ENCODE assay signal across 9 mouse cellular contexts in genomic region chr19:6552302-6553028, GRCm38 (mm10). TPM values are rescaled to one million over a fixed set of nuclear protein-coding genes. Genes with fewer than 3 reads are reported as not detected.
DNase-seq lines count a peak whose midpoint lies in the region; ATAC-seq and TF ChIP-seq lines count a peak whose summit lies in the region.
"Had no signal": no experiment of that assay in that cellular context is flagged by ENCODE, and none has a peak within 500 bp of the region (broad histone marks: within the 10 kb centered on the region; RNA-seq: fewer than 3 reads in every experiment).

No protein-coding gene starts in this region.

- 0 out of 2 replicates have a peak, but pooled peaks have one; percentile 39 for ATAC-seq in hindbrain, embryonic 15.5 days (ENCODE audit: low FRiP score, low read depth)
- ATAC-seq in hindbrain, embryonic 14.5 days (ENCODE audit: low FRiP score), result no peak
- 0 out of 2 replicates have a peak, but pooled peaks have one; percentile 12 for ATAC-seq in embryonic facial prominence, embryonic 14.5 days (ENCODE audit: low read depth)

- peaks cover 21% of the 10 kb centered on the region for H3K4me1 ChIP-seq in hindbrain, embryonic 15.5 days (replicated peaks)
- no peaks in the 10 kb centered on the region; the same call in 1 of the 2 replicates for H3K4me1 ChIP-seq in hindbrain, embryonic 14.5 days (replicated peaks; ENCODE audit: control insufficient read depth, insufficient read depth, low read length)
- H3K4me1 ChIP-seq in CH12.LX (ENCODE audit: control insufficient read depth in 1 of 2, insufficient read depth in 2 of 2), result peaks cover 8 to 56% of the 10 kb centered on the region in 2 experiments
- H3K4me1 ChIP-seq in embryonic facial prominence, embryonic 14.5 days (ENCODE audit: control insufficient read depth, insufficient read depth, low read length), result no peaks in the 10 kb centered on the region
- H3K4me1 ChIP-seq in olfactory bulb, adult 2 months (ENCODE audit: control insufficient read depth, insufficient read depth, low read length), result peaks cover 23% of the 10 kb centered on the region

- DNase-seq in hindbrain, embryonic 14.5 days (ENCODE audit: low spot score), result no peak
- DNase-seq in CH12.LX (ENCODE audit: extremely low read depth), result peak; percentile 84
- peak; percentile 68 for DNase-seq in adrenal gland, postnatal 25 days
- no peak for DNase-seq in embryonic facial prominence, embryonic 14.5 days (ENCODE audit: low spot score)
- DNase-seq in large intestine, adult 2 months (ENCODE audit: low read depth, low spot score), result peak; percentile 8
- no peak for DNase-seq in c-Kit-positive CD71-positive TER-119-positive erythroid progenitor cells, embryonic 14.5 days (ENCODE audit: low spot score)

- dilution Hi-C loops in CH12.LX (cut with MboI; ENCODE audit: extremely low pct_ligation_motif_present, extremely low pct_unique_long_range_greater_than_20kb, low sequenced_read_pairs), result no loop called here

- no peak overlapping the region for H3K4me2 ChIP-seq in hindbrain, embryonic 15.5 days
- H3K4me2 ChIP-seq in hindbrain, embryonic 14.5 days (replicated peaks), result no peak overlapping the region
- no peak overlapping the region for H3K4me2 ChIP-seq in CH12.LX (ENCODE audit: insufficient read depth, low read depth, poor library complexity, severe bottlenecking)
- no peak overlapping the region for H3K4me2 ChIP-seq in embryonic facial prominence, embryonic 14.5 days (ENCODE audit: low read depth, low read length)
- H3K4me2 ChIP-seq: lung, embryonic 15.5 days had no signal

- no peaks in the 10 kb centered on the region for H3K9me3 ChIP-seq in hindbrain, embryonic 15.5 days
- H3K9me3 ChIP-seq in hindbrain, embryonic 14.5 days (ENCODE audit: control insufficient read depth, low read length), result no peaks in the 10 kb centered on the region
- no peaks in the 10 kb centered on the region for H3K9me3 ChIP-seq in CH12.LX (replicated peaks; ENCODE audit: low read length)
- no peaks in the 10 kb centered on the region for H3K9me3 ChIP-seq in embryonic facial prominence, embryonic 14.5 days (ENCODE audit: control insufficient read depth, low read length)
- H3K9me3 ChIP-seq: lung, embryonic 15.5 days had no signal

- no peak overlapping the region for H3K4me3 ChIP-seq in hindbrain, embryonic 15.5 days
- H3K4me3 ChIP-seq in hindbrain, embryonic 14.5 days (replicated peaks; ENCODE audit: low read length), result no peak overlapping the region
- no peak overlapping the region for H3K4me3 ChIP-seq in CH12.LX (replicated peaks in 1 of 3; ENCODE audit: low read depth in 2 of 3, low read length in 2 of 3, poor library complexity in 1 of 3)
- H3K4me3 ChIP-seq in embryonic facial prominence, embryonic 14.5 days (ENCODE audit: low read depth, low read length), result no peak overlapping the region
- no peak overlapping the region for H3K4me3 ChIP-seq in olfactory bulb, adult 2 months (ENCODE audit: insufficient read depth, low read depth, low read length)
- H3K4me3 ChIP-seq: lung, embryonic 15.5 days had no signal

- no peak for TF ChIP-seq POLR2A in CH12.LX (IDR thresholded peaks at IDR 0.05; ENCODE audit: low read depth, low read length)
- TF ChIP-seq POLR2A in olfactory bulb, adult 2 months (IDR thresholded peaks at IDR 0.05; ENCODE audit: insufficient read depth, low read depth, low read length), result no peak

- TF ChIP-seq CTCF in CH12.LX (conservative IDR thresholded peaks at IDR 0.05 in 1 of 2, IDR thresholded peaks at IDR 0.05 in 1 of 2; ENCODE audit: low read depth in 2 of 2, low read length in 2 of 2), result peak; percentile 74 to 99
- TF ChIP-seq CTCF in olfactory bulb, adult 2 months (IDR thresholded peaks at IDR 0.05; ENCODE audit: insufficient read depth, low read depth, low read length), result peak; percentile 60

- H3K9ac ChIP-seq in hindbrain, embryonic 15.5 days, result no peak overlapping the region
- no peak overlapping the region for H3K9ac ChIP-seq in hindbrain, embryonic 14.5 days
- H3K9ac ChIP-seq in CH12.LX (ENCODE audit: insufficient read depth, low read depth), result no peak overlapping the region
- H3K9ac ChIP-seq in embryonic facial prominence, embryonic 14.5 days (ENCODE audit: low read depth, low read length), result no peak overlapping the region
- H3K9ac ChIP-seq: lung, embryonic 15.5 days had no signal

- in situ Hi-C loops in CH12.LX (cut with MboI; ENCODE audit: low pct_ligation_motif_present, low pct_unique_long_range_greater_than_20kb, low sequenced_read_pairs), result no loop called here

- H3K27ac ChIP-seq in hindbrain, embryonic 15.5 days (replicated peaks), result no peak overlapping the region
- no peak overlapping the region for H3K27ac ChIP-seq in hindbrain, embryonic 14.5 days
- H3K27ac ChIP-seq in CH12.LX (ENCODE audit: insufficient read depth, low read depth), result no peak overlapping the region
- H3K27ac ChIP-seq in embryonic facial prominence, embryonic 14.5 days (replicated peaks; ENCODE audit: low read depth, low read length), result no peak overlapping the region
- H3K27ac ChIP-seq in olfactory bulb, adult 2 months (ENCODE audit: insufficient read depth, low read depth, low read length), result no peak overlapping the region
- H3K27ac ChIP-seq: lung, embryonic 15.5 days had no signal

- 88% methylated on average over 4 of the region's 4 CpGs for WGBS in hindbrain, embryonic 15.5 days
- WGBS in hindbrain, embryonic 14.5 days, result 89% methylated on average over 4 of the region's 4 CpGs
- 72% methylated on average over 4 of the region's 4 CpGs for WGBS in embryonic facial prominence, embryonic 14.5 days
- 72% methylated on average over 3 of the region's 4 CpGs for WGBS in large intestine, adult 2 months
- 89% methylated on average over 3 of the region's 4 CpGs for WGBS in olfactory bulb, adult 2 months

- TF ChIP-seq RAD21 in CH12.LX (IDR thresholded peaks at IDR 0.05; ENCODE audit: low read depth, low read length), result peak; percentile 84

- no peaks in the 10 kb centered on the region for H3K79me2 ChIP-seq in CH12.LX (replicated peaks; ENCODE audit: control insufficient read depth, extremely low read depth, insufficient read depth, poor library complexity, severe bottlenecking)

- no peaks in the 10 kb centered on the region for H3K27me3 ChIP-seq in hindbrain, embryonic 15.5 days
- H3K27me3 ChIP-seq in hindbrain, embryonic 14.5 days (ENCODE audit: control insufficient read depth, insufficient read depth, low read length), result no peaks in the 10 kb centered on the region
- H3K27me3 ChIP-seq in CH12.LX (replicated peaks), result no peaks in the 10 kb centered on the region
- H3K27me3 ChIP-seq in embryonic facial prominence, embryonic 14.5 days (replicated peaks; ENCODE audit: control insufficient read depth, insufficient read depth, low read length), result no peaks in the 10 kb centered on the region
- H3K27me3 ChIP-seq: lung, embryonic 15.5 days had no signal

- no peaks in the 10 kb centered on the region for H3K36me3 ChIP-seq in hindbrain, embryonic 15.5 days
- H3K36me3 ChIP-seq in hindbrain, embryonic 14.5 days (replicated peaks; ENCODE audit: control insufficient read depth, insufficient read depth), result no peaks in the 10 kb centered on the region
- no peaks in the 10 kb centered on the region for H3K36me3 ChIP-seq in CH12.LX (replicated peaks in 1 of 2; ENCODE audit: control insufficient read depth in 1 of 2, insufficient read depth in 1 of 2, low read length in 1 of 2)
- H3K36me3 ChIP-seq in embryonic facial prominence, embryonic 14.5 days (ENCODE audit: control insufficient read depth, insufficient read depth, low read length), result no peaks in the 10 kb centered on the region
- H3K36me3 ChIP-seq: lung, embryonic 15.5 days had no signal

- no peak for TF ChIP-seq EP300 in CH12.LX (IDR thresholded peaks at IDR 0.05; ENCODE audit: low read length)

TF ChIP-seq in CH12.LX, 34 proteins besides CTCF, POLR2A, EP300 and RAD21:
- peak; percentile 41; the same call in 1 of the 2 replicates for TF ChIP-seq ZC3H11A (IDR thresholded peaks at IDR 0.05; ENCODE audit: low read depth, low read length)
- peak; percentile 93 for TF ChIP-seq SMC3 (IDR thresholded peaks at IDR 0.05; ENCODE audit: low read depth, low read length)
- no peak for TF ChIP-seq USF1 (IDR thresholded peaks at IDR 0.05; ENCODE audit: low read depth, low read length)
- TF ChIP-seq ETS1 (conservative IDR thresholded peaks at IDR 0.05; ENCODE audit: low read depth, low read length), result no peak
- 0 out of 2 replicates have a peak, but pooled peaks have one; percentile 16 for TF ChIP-seq NRF1 (IDR thresholded peaks at IDR 0.05; ENCODE audit: low read depth, low read length)
- TF ChIP-seq PAX5 (IDR thresholded peaks at IDR 0.05; ENCODE audit: low read length), result no peak
- TF ChIP-seq MAZ (IDR thresholded peaks at IDR 0.05; ENCODE audit: low read depth, low read length), result 0 out of 2 replicates have a peak, but pooled peaks have one; percentile 36
- no peak for TF ChIP-seq JUN (IDR thresholded peaks at IDR 0.05; ENCODE audit: insufficient read depth, low read depth, low read length)
- no peak for TF ChIP-seq ELF1 (IDR thresholded peaks at IDR 0.05; ENCODE audit: low read depth, low read length)
- TF ChIP-seq MAX (IDR thresholded peaks at IDR 0.05; ENCODE audit: low read length), result no peak
- TF ChIP-seq JUND (conservative IDR thresholded peaks at IDR 0.05; ENCODE audit: low read depth, low read length), result no peak
- no peak for TF ChIP-seq CHD2 (IDR thresholded peaks at IDR 0.05; ENCODE audit: low read length)
- TF ChIP-seq NELFE (IDR thresholded peaks at IDR 0.05; ENCODE audit: low read depth, low read length), result peak; percentile 57; the same call in 1 of the 2 replicates
- TF ChIP-seq IRF4 (IDR thresholded peaks at IDR 0.05; ENCODE audit: low read depth, low read length), result peak; percentile 11; the same call in 1 of the 2 replicates
TF ChIP-seq in CH12.LX: peak in this region for 6.

RNA-seq across cellular contexts. Expression of gene Slc22a12, which starts 9.6 kb away (rescaled TPM):
- polyA plus RNA-seq in hindbrain, embryonic 15.5 days (2015; fragmentation: Nextera tagmentation; extraction: Ambion mirVana), result not detected in 2 replicates
- polyA plus RNA-seq in hindbrain, embryonic 14.5 days (2014; fragmentation: Nextera tagmentation; extraction: Ambion mirVana), result not detected in 2 replicates
- total RNA-seq in CH12.LX (2012; rRNA removed) (0.17 TPM in 1 of 2 replicates, not detected in the other), CH12.LX (2014; rRNA removed) (0.24 and 0.94 TPM in 2 replicates)
- polyA plus RNA-seq in CH12.LX (2012; ENCODE audit: insufficient read length, low read depth), result 1.2 and 2.1 TPM in 2 replicates
- not detected in 2 replicates for total RNA-seq in adrenal gland, postnatal 25 days (2021)
- polyA plus RNA-seq in embryonic facial prominence, embryonic 14.5 days (2014; fragmentation: Nextera tagmentation; extraction: Ambion mirVana), result not detected in 2 replicates
- polyA plus RNA-seq in large intestine, adult 2 months (2012; rRNA removed), result 0.15 TPM in 1 of 2 replicates, not detected in the other
- polyA plus RNA-seq in olfactory bulb, adult 2 months (2012; ENCODE audit: insufficient read depth, insufficient read length, low replicate concordance, missing spikeins), result not detected in 2 replicates

Comparison
In these comparisons a context has a peak if more than half of its experiments do, and no peak if none do; other contexts are left out.
1. DNase-seq: peak in CH12.LX (single experiment), adrenal gland, postnatal 25 days (single experiment) and large intestine, adult 2 months (single experiment); none in hindbrain, embryonic 14.5 days (single experiment), embryonic facial prominence, embryonic 14.5 days (single experiment) and c-Kit-positive CD71-positive TER-119-positive erythroid progenitor cells, embryonic 14.5 days (single experiment).